Mouse (Mus musculus) liver, embryonic 14.5 days (tissue): Measurements from ENCODE around the gene Tuba3a. TPM values are rescaled to one million over a fixed set of nuclear protein-coding genes. Genes with fewer than 3 reads are reported as not detected.

ENCODE experiments used
- ATAC-seq: fragments of 200-750 bp; cut with Nextera tagmentation; 2 replicates; pipeline ENCODE4 v1.8.0; 2017; ENCODE audit warnings: moderate number of reproducible peaks, mild to moderate bottlenecking, moderate library complexity; ENCODE audit not compliant: insufficient read depth
- DNase-seq, 3 experiments: peaks; one replicate each; pipeline ENCODE4 v3.0.0-alpha.2; 2012 to 2013; ENCODE audit warnings: low read depth in 3 of 3, low spot score in 3 of 3
- H3K27ac ChIP-seq: fragments of 300-500 bp; sonication (generic); 2 replicates; pipeline ENCODE4 v1.5.1; 2014; ENCODE audit warnings: moderate library complexity, mild to moderate bottlenecking, control low read depth, inconsistent platforms
- H3K27me3 ChIP-seq: fragments of 300-500 bp; sonication (generic); 2 replicates; pipeline ENCODE4 v1.6.1; 2014; ENCODE audit warnings: mild to moderate bottlenecking, low read length, moderate library complexity; ENCODE audit not compliant: control insufficient read depth, insufficient read depth
- H3K36me3 ChIP-seq: fragments of 300-500 bp; sonication (generic); replicated peaks from 2 replicates; pipeline ENCODE4 v1.6.1; 2014; ENCODE audit warnings: low read depth; ENCODE audit not compliant: control insufficient read depth, insufficient read depth
- H3K4me1 ChIP-seq, 2 experiments: fragments of 200-500 bp in 1 of 2; fragments of 300-500 bp in 1 of 2; sonication (generic) in 1 of 2; replicated peaks; 2 replicates each; pipeline ENCODE4 v1.6.1; 2012 to 2014; ENCODE audit warnings: antibody characterized with exemption in 1 of 2, inconsistent platforms in 1 of 2, low read length in 1 of 2; ENCODE audit not compliant: control insufficient read depth in 2 of 2, insufficient read depth in 2 of 2
- H3K4me2 ChIP-seq: fragments of 300-500 bp; sonication (generic); 2 replicates; pipeline ENCODE4 v1.6.1; 2014; ENCODE audit warnings: low read depth, mild to moderate bottlenecking, control low read depth, moderate library complexity
- H3K4me3 ChIP-seq, 2 experiments: fragments of 200-500 bp in 1 of 2; fragments of 300-500 bp in 1 of 2; sonication (generic) in 1 of 2; 2 replicates each; pipeline ENCODE4 v1.5.1; 2012 to 2014; ENCODE audit warnings: low read depth in 2 of 2, low read length in 2 of 2, mild to moderate bottlenecking in 2 of 2, control low read depth in 1 of 2, inconsistent platforms in 1 of 2, moderate library complexity in 1 of 2; ENCODE audit not compliant: insufficient read depth in 1 of 2
- H3K9ac ChIP-seq: fragments of 300-500 bp; sonication (generic); replicated peaks from 2 replicates; pipeline ENCODE4 v1.6.1; 2014; ENCODE audit warnings: mild to moderate bottlenecking, control low read depth, moderate library complexity
- H3K9me3 ChIP-seq: fragments of 300-500 bp; sonication (generic); 2 replicates; pipeline ENCODE4 v1.6.1; 2016; ENCODE audit warnings: low read length, mixed read lengths; ENCODE audit not compliant: control insufficient read depth
- CTCF ChIP-seq: IDR thresholded peaks from 2 replicates; pipeline ENCODE4 v1.5.1; 2016; ENCODE audit warnings: antibody characterized with exemption, low read depth, control low read depth
- EP300 ChIP-seq: IDR thresholded peaks from 2 replicates; pipeline ENCODE4 v1.6.1; 2016; ENCODE audit warnings: antibody characterized with exemption, low read depth
- WGBS: fragments of 180-500 bp; shearing (Covaris S2); extraction: QIAGEN DNeasy Blood & Tissue Kit; methylation state at CpG from one replicate; pipeline ENCODE4 v1.1.7; 2014; ENCODE audit not compliant: insufficient replicate concordance; 5-methylcytosine and 5-hydroxymethylcytosine counted together
- polyA plus RNA-seq, 2 experiments: library from polyadenylated mRNA; depleted of rRNA in 1 of 2; stranded (reverse) in 1 of 2; unstranded in 1 of 2; fragments of >200 nt; fragmentation: Nextera tagmentation in 1 of 2; extraction: Ambion mirVana in 1 of 2; gene quantifications; 2 replicates each; pipeline versions ENCODE4 v1.2.1 to v1.2.3; 2012 to 2014

Tuba3a gene
- not detected in 2 replicates for polyA plus RNA-seq (2012; rRNA removed)
- not detected in 2 replicates for polyA plus RNA-seq (2014; fragmentation: Nextera tagmentation; extraction: Ambion mirVana)

DNA sequence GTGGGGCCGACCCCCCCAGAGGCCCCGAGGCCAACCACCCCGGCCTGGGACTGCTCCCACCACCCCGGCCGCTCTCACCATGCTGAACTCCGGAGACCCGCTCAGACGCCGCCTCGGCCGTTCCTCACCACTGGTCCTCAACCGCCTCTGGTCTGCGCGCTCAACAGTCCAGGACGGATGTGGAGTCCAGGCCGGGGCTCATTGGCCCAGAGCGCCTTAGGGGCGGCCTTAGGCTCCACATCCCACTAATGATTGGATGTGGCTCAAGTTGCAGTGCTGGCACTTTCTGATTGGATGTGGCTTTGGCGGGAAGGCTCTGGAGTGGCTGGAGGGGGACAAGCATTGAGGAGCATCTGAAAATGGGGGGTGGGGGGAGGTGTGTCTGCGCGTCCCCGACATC, at the start of gene Tuba3a:
TSS of gene Tuba3a (minus strand) at position 153 of the 400 bp plus-strand sequence.
- no peaks in the 10 kb centered on the region for H3K9me3 ChIP-seq
- H3K4me3 ChIP-seq, result no peak within 1 kb of the TSS
- no peak for ATAC-seq
- no peak within 1 kb of the TSS for H3K4me2 ChIP-seq
- no peaks in the 10 kb centered on the region for H3K27me3 ChIP-seq
- H3K4me1 ChIP-seq, result no peaks in the 10 kb centered on the region
- TF ChIP-seq CTCF (no peak), EP300 (no peak)
- no peak within 1 kb of the TSS for H3K27ac ChIP-seq
- no peak for DNase-seq
- H3K36me3 ChIP-seq, result no peaks in the 10 kb centered on the region
- no peak within 1 kb of the TSS for H3K9ac ChIP-seq
- WGBS, result 80% methylated on average over 22 of the region's 22 CpGs

DNA sequence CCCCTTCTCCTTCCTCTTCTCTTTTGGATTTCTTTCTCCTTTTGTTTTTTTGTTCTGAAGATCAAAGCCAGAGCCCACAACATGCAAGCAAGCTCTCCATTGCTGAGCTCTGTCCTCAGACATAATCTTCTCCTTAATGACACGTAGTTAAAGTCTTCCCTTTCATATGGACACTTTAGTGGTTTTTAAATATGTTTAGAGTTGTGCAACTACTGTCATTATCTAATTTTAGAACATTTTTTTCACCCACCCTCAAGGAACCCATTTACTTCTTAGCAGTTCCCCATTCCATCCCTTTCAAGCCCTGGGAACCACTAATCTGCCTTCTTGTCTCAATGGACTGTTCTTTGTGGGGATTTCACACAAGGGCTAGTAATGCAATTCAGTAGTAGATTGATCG, 48.5 kb upstream of the Tuba3a start:
- Histone ChIP-seq H3K9me3 (no peaks in the 10 kb centered on the region), H3K9ac (no peak overlapping the region), H3K36me3 (no peaks in the 10 kb centered on the region), H3K27me3 (peaks cover 4% of the 10 kb centered on the region; the same call in 1 of the 2 replicates), H3K27ac (no peak overlapping the region), H3K4me2 (no peak overlapping the region), H3K4me3 (no peak overlapping the region), H3K4me1 (peaks cover 0 to 3% of the 10 kb centered on the region in 2 experiments; a peak in 1 of 4 replicates)
- 40% methylated on average over 2 of the region's 2 CpGs for WGBS
- DNase-seq (no peak), ATAC-seq (no peak)
- TF ChIP-seq CTCF (no peak), EP300 (no peak)

DNA sequence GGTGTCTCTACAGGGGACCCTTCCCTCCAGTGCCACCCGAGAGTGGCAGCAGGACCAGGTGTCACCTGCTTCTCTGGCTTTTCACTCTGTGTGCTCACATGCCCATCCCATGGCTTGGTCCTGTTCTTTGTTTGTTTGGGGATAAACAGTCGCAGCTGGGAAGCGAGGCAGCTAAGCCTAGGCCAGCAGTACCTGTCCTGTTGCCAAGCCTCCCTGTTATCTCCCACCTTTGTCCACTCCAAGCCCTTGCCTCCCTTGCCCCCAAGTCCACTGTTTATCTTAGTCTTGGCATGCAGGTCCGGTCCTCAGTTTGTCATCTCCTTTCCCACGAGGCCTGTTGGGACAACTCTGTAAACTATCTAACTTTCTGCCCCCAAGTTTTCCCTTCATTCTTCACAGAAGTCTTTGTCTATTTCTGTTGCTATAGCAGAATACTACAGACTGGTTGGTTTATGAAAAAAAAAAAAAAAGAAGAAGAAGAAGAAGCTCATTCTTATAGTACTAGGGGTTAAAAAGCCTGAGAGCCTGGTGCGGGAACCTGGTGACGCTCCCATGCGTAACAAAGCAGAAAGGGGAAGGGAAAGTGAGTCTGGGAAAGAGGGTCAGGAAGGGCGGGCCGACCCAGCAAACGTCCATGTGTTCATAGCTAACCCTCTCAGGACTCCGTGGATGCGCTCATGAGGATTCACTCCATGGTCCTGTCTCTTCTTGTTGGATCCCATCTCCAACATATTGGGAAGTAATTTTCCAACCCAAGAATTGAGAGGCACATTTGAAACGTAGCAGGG, 47.5 kb upstream of the Tuba3a start:
- Histone ChIP-seq H3K27ac (no peak overlapping the region), H3K36me3 (no peaks in the 10 kb centered on the region), H3K4me2 (no peak overlapping the region), H3K9ac (no peak overlapping the region), H3K9me3 (no peaks in the 10 kb centered on the region), H3K27me3 (peaks cover 4% of the 10 kb centered on the region; the same call in 1 of the 2 replicates), H3K4me1 (no peaks in the 10 kb centered on the region), H3K4me3 (no peak overlapping the region)
- TF ChIP-seq EP300 (no peak), CTCF (no peak)
- ATAC-seq, result no peak
- no peak for DNase-seq
- 46% methylated on average over 14 of the region's 14 CpGs for WGBS

DNA sequence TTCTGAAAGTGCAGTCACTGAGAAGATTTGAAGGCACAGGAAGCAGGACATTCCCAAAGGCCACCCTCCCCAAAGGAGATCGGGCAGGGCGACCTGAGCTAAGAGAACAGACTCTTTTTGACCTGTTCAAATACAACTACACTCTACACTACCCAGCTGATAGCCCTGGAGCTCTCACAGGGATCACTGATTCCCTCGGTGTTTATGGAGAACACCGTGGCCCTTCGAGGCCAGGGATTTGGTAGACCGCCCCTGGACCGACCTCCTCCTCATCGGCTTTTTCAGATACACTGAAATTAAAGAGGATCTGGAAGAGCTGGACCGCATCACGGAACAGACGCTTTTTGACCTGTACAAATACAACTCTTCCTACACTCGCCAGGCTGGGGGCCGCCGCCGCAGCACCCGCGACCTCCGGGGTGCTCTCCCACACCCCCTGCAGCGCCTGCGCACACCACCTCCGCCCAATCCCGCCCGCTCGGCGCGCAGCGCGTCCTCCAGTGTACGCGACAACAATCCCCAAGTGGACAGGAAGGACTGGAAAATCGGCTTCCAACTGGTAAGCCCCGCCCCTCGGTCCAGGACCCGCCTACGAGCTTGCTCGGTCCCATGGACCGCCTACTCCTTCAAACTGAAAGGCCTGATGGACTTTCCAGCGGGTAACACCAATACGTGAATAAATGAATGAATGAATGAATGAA, 44.9 kb upstream of the Tuba3a start:
- H3K27ac ChIP-seq, result no peak overlapping the region
- ATAC-seq, result peak; percentile 72
- 2% methylated on average over 39 of the region's 39 CpGs for WGBS

DNA sequence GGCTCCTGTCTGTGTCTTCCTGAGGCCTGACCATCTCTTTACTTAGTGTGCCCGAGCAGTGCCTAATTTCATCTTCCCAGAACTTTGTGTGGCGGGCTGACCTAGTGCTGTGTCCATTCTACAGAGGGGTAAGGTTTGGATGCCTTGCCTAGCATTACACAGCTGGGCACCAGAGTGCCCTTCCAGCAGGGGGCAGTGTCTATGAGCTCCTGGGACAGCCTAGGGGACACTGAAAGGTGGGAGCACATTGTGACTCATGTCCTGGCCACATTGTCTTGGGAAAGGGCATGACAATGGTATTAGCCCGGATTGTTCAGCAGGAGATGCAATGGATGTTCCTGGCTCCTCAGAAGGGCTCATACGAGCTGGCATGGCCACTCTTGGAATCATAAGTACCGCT, 42.4 kb upstream of the Tuba3a start:
- no peaks in the 10 kb centered on the region for H3K4me1 ChIP-seq
- no peaks in the 10 kb centered on the region for H3K9me3 ChIP-seq
- WGBS, result 56% methylated on average over 5 of the region's 5 CpGs
- H3K4me3 ChIP-seq, result no peak overlapping the region
- no peak overlapping the region for H3K4me2 ChIP-seq
- TF ChIP-seq CTCF (peak; percentile 79), EP300 (no peak)
- no peak overlapping the region for H3K27ac ChIP-seq
- peaks cover 4% of the 10 kb centered on the region; the same call in 1 of the 2 replicates for H3K27me3 ChIP-seq
- no peaks in the 10 kb centered on the region for H3K36me3 ChIP-seq
- no peak overlapping the region for H3K9ac ChIP-seq
- DNase-seq (no peak), ATAC-seq (no peak)

More for the DNA sequence above, 44.9 kb upstream of the Tuba3a start:
- no peak for TF ChIP-seq CTCF
- TF ChIP-seq EP300, result no peak
- Histone ChIP-seq H3K36me3 (no peaks in the 10 kb centered on the region), H3K4me1 (no peaks in the 10 kb centered on the region), H3K27me3 (peaks cover 4% of the 10 kb centered on the region; the same call in 1 of the 2 replicates), H3K4me3 (peak overlapping the region; percentile 50 to 52), H3K9me3 (no peaks in the 10 kb centered on the region), H3K9ac (peak overlapping the region; percentile 40), H3K4me2 (peak overlapping the region; percentile 66)
- DNase-seq, result peak in 2 of 3 experiments; percentile 35 to 37
